Mouse (Mus musculus) olfactory bulb, adult 2 months (tissue): Measurements from ENCODE around the gene Ciita.

Experiments
- CTCF ChIP-seq: fragments of 200-500 bp; IDR thresholded peaks from 2 replicates; pipeline ENCODE4 v1.5.1; 2012; ENCODE audit warnings: low read depth, mild to moderate bottlenecking, low read length, moderate library complexity; ENCODE audit not compliant: insufficient read depth
- POLR2A ChIP-seq: fragments of 200-500 bp; IDR thresholded peaks from 2 replicates; pipeline ENCODE4 v1.6.1; 2012; ENCODE audit warnings: mild to moderate bottlenecking, low read depth, low read length, moderate library complexity; ENCODE audit not compliant: insufficient read depth

- TF ChIP-seq CTCF (no peak), POLR2A (no peak)
These were observed 69.7 kb downstream of the Ciita start for GRCm38 (mm10) chr16:10549600-10549999.
